Mouse (Mus musculus): ENCODE measurements at regions not wholly inside any gene's neighbourhood (a gene's known extent, or its start where the extent isn't known, plus 50 kb on each side); places are given as distances from the start of the nearest gene placed in this dataset.

- DNase-seq (ENCODE audit: low spot score), result no peak
Measured at GRCm38 (mm10) chr12:45745697-45746096, 671.2 kb upstream of the Stxbp6 start.

GRCm38 (mm10) chr12:45744619-45745018, 670.1 kb upstream of the Stxbp6 start:
- DNase-seq (ENCODE audit: low spot score), result no peak

- no peak for DNase-seq (ENCODE audit: low spot score)
Measured at GRCm38 (mm10) chr12:45733661-45734060, 659.2 kb upstream of the Stxbp6 start.

- no peak for DNase-seq (ENCODE audit: low spot score)
Measured at GRCm38 (mm10) chr12:45724565-45725370, 650.3 kb upstream of the Stxbp6 start.

- no peak for DNase-seq (ENCODE audit: low spot score)
Measured at GRCm38 (mm10) chr12:45711351-45711750, 636.8 kb upstream of the Stxbp6 start.

GRCm38 (mm10) chr12:45710766-45711165, 636.3 kb upstream of the Stxbp6 start:
- DNase-seq (ENCODE audit: low spot score), result no peak

GRCm38 (mm10) chr12:45689291-45689690, 614.8 kb upstream of the Stxbp6 start:
- DNase-seq (ENCODE audit: low spot score), result peak; percentile 7

- no peak for DNase-seq (ENCODE audit: low spot score)
Measured at GRCm38 (mm10) chr12:45686765-45687164, 612.3 kb upstream of the Stxbp6 start.

GRCm38 (mm10) chr12:45672361-45672760, 597.9 kb upstream of the Stxbp6 start:
- no peak for DNase-seq (ENCODE audit: low spot score)

GRCm38 (mm10) chr12:45671554-45671948, 597.0 kb upstream of the Stxbp6 start:
- DNase-seq (ENCODE audit: low spot score), result no peak

- no peak for DNase-seq (ENCODE audit: low spot score)
Measured at GRCm38 (mm10) chr12:45670874-45671553, 596.5 kb upstream of the Stxbp6 start.

GRCm38 (mm10) chr12:45670246-45670873, 595.9 kb upstream of the Stxbp6 start:
- no peak for DNase-seq (ENCODE audit: low spot score)

- DNase-seq (ENCODE audit: low spot score), result no peak
Measured at GRCm38 (mm10) chr12:45659612-45660011, 585.1 kb upstream of the Stxbp6 start.

GRCm38 (mm10) chr12:45656574-45656973, 582.1 kb upstream of the Stxbp6 start:
- DNase-seq (ENCODE audit: low spot score), result no peak

- no peak for DNase-seq (ENCODE audit: low spot score)
Measured at GRCm38 (mm10) chr12:45648654-45649053, 574.1 kb upstream of the Stxbp6 start.

- DNase-seq (ENCODE audit: low spot score), result no peak
Measured at GRCm38 (mm10) chr12:45644180-45644579, 569.7 kb upstream of the Stxbp6 start.

- DNase-seq (ENCODE audit: low spot score), result no peak
Measured at GRCm38 (mm10) chr12:45622830-45623229, 548.3 kb upstream of the Stxbp6 start.

- DNase-seq (ENCODE audit: low spot score), result no peak
Measured at GRCm38 (mm10) chr12:45620056-45620455, 545.5 kb upstream of the Stxbp6 start.

- DNase-seq (ENCODE audit: low spot score), result no peak
Measured at GRCm38 (mm10) chr12:45614509-45615150, 540.1 kb upstream of the Stxbp6 start.

- DNase-seq (ENCODE audit: low spot score), result no peak
Measured at GRCm38 (mm10) chr12:45614074-45614473, 539.6 kb upstream of the Stxbp6 start.

GRCm38 (mm10) chr12:45599443-45599842, 524.9 kb upstream of the Stxbp6 start:
- DNase-seq (ENCODE audit: low spot score), result no peak
